Mouse (Mus musculus) layer of hippocampus, adult 8-10 months (tissue): Measurements from ENCODE around the gene Slc30a5. TPM values are rescaled to one million over a fixed set of nuclear protein-coding genes. Genes with fewer than 3 reads are reported as not detected.

ENCODE experiments used
- DNase-seq, 2 experiments: peaks; one replicate each; pipeline ENCODE4 v3.0.0; 2022; ENCODE audit warnings: low spot score in 2 of 2
- total RNA-seq, 4 experiments: library from RNA; stranded (reverse); gene quantifications; 2 replicates each; pipeline ENCODE4 v1.2.4; 2022

Slc30a5 gene
- total RNA-seq, 4 experiments from 2014 or later: 35.5 to 39.0 (median 37.7) TPM

DNA sequence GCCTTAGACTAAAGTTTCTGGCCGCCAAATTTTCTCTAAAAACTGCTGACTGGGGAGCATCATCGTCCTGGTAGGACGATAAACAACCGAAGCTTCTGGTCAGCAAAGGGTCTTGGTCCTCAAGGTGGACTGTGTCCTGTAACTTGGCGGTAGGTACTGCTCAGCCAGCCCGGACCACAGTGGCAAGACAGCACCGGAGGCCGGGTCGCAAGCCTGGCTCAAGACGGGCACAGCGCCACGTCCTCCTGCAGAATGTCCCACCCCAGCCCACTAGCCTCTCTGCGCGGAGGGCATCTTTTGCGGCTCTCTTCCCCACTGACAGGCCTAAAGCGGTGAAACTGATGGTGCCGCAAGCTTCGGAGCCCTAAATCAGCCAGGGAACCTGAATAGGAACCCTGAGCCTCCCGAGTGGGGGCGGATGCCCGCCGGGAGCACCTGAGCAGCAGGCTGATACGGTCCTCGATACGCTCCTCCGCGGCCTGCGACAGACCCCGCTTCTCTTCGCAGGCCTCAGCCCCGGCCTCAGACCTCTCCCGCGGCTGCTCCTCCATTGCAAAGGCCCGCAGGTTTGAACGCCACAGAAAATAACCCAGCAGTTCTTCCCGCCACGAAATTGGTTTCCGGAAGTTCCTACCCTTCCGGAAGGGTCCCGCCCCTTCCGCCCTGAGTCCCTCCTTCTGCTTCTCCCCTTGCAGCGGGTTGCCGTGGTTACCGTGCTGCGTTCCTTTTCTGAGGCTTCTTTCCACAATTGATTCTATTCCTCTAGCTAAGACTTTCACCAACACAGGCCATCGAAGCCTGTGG is 57.8 kb downstream of the Slc30a5 start, which contains the start of gene Cenph:
Cenph (minus strand) TSS at position 648 of the 804 bp plus-strand sequence.
- peak; percentile 78 for DNase-seq

DNA sequence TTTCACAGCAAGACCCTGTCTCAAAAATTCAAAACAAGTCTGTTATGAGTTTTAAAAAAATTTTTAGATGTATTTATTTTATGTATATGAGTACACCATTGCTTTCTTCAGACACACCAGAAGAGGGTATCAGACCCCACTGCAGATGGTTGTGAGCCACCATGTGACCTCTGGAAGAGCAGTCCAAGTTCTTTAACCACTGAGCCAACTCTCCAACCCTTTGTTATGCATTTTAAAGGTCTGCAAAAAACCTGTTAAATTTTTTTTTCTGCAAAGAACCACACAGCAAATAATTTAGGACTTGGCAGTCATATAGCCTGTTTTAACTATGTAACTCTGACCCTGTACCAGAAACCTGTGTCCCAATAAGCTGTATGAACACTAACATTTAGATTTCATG is 58.5 kb downstream of the Slc30a5 start:
- DNase-seq: no peak

DNA sequence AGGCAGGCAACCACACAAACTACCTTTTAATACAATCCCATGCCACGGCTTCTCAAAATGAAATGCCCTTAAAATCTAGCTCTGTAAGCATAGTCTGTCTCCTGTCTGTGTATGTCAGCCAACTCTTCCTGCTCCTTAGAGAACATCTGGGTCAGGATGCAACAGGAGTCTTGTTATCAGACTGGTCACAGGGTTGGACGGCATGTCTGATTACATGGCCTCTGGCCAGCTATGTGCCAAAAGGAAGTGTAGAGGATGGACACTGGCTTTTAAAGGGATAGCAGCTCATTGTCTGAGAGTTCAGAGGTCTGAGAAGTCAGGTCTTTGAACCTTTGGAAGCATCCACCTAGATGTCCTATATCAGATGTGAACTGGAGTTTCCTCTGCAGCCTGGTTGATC is 77.9 kb downstream of the Slc30a5 start:
- DNase-seq: no peak

DNA sequence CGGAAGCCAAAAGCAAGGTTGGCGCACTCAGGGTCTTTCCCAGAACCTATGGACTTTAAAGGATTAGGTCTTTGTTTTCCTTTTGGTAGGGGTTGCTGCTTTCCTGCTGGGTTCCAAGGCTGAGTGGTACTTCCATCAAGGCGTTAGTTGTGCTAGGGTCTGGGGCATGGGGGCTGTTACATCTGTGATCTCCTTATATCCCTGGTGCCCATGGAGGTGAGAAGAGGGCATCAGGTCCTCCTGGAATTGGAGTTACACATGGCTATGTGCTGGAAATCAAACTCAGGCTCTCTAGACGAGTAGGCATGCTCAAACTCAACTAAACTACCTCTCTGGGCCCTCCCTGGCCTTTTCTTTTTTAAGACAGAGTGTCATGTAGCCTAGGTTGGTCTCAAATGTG is 79.0 kb downstream of the Slc30a5 start:
- no peak for DNase-seq

DNA sequence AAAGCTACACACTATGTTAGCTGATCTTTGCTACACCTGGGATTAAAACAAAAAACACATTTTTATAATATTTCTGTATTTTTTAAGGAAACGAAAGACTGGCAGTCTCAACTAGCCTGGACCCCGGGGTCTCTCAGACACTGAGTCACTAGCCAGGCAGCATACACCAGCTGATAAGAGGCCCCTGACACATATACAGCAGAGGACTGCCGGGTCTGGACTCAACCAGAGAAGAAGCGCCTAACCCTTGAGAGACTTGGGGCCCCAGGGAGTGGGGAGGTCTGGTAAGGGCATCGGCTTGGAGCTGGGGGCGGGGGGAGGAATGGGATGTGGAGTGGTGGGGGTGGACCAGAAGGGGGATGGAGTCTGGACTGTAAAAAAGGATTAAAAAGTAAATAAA is 80.2 kb downstream of the Slc30a5 start:
- DNase-seq: no peak

Other genes starting within 250 kb of the Slc30a5 start
- 1 to 10 TPM; 1.5 to 2.3 (median 1.5) TPM for gene Marveld2, start 216.5 kb downstream of the Slc30a5 start, total RNA-seq
- 10 to 100 TPM; 84.4 to 91.1 (median 87.4) TPM for gene Ak6, start 182.4 kb downstream of the Slc30a5 start, total RNA-seq
- gene Rad17, start 182.4 kb downstream of the Slc30a5 start, total RNA-seq: 10 to 100 TPM; 15.4 to 18.9 (median 15.7) TPM
- 10 to 100 TPM; 16.1 to 27.4 (median 22.3) TPM for gene Taf9, start 181.8 kb downstream of the Slc30a5 start, total RNA-seq
- under 1 TPM in 3 of 4 experiments, not detected in 1; 0.12 to 0.38 (median 0.18) TPM for gene Ccdc125, start 163.7 kb downstream of the Slc30a5 start, total RNA-seq
- gene Cdk7, start 102.5 kb downstream of the Slc30a5 start, total RNA-seq: 10 to 100 TPM; 38.7 to 47.0 (median 42.0) TPM
- 10 to 100 TPM; 48.1 to 57.2 (median 53.7) TPM for gene Mrps36, start 88.8 kb downstream of the Slc30a5 start, total RNA-seq
- under 1 TPM in 3 of 4 experiments, not detected in 1; 0.33 to 0.90 (median 0.43) TPM for gene Cenph, start 57.5 kb downstream of the Slc30a5 start, total RNA-seq
- 1 to 10 TPM in 1 of 4 experiments, under 1 TPM in 3; 0.34 to 1.2 (median 0.40) TPM for gene Ccnb1, start 46.9 kb downstream of the Slc30a5 start, total RNA-seq